Mouse (Mus musculus): ENCODE measurements around the gene Socs3.

Gene Socs3

DNA sequence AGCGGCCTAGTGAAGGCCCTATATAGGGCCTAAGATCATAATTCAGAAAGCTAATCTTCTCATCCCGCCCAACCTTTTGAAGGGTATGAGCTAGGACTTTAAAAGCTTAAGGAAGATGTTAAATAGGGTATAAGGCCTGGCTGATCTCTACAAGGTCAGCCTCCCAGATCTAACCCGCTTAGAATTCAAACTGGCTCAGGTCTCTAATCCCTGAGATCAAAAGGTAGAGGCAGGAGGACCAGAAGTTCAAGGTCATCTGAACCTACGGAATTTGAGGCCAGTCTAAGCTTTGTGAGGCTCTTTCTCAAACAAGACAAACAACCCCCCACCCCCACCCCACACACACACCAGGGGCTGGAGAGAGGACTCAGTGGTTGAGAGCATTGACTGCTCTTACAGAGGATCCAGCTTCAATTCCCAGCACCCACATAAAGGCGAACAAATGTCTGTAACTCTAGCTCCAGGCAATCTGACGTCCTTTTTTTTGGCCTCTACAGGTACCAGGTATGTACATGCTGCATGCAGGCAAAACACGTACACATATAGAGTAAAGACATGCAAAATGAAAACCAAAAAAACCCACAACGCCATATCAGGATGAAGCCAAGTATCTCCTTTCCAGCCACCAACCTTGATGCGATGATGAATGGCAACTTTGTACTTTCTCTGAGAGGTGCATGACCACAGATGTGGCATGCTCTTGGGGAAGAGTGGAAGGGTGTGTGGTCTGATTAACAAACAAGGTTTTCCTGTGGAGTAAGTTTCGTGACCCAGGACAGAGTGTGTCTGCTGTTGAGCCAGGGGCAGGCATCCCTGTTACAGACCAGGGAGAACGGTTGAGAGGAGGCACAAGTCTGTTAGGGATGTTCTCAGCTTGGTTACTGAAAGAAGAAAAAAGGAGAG, 3.1 kb upstream of the Socs3 start:
- no peak for DNase-seq (ENCODE audit: low spot score in 2 of 2)

DNA sequence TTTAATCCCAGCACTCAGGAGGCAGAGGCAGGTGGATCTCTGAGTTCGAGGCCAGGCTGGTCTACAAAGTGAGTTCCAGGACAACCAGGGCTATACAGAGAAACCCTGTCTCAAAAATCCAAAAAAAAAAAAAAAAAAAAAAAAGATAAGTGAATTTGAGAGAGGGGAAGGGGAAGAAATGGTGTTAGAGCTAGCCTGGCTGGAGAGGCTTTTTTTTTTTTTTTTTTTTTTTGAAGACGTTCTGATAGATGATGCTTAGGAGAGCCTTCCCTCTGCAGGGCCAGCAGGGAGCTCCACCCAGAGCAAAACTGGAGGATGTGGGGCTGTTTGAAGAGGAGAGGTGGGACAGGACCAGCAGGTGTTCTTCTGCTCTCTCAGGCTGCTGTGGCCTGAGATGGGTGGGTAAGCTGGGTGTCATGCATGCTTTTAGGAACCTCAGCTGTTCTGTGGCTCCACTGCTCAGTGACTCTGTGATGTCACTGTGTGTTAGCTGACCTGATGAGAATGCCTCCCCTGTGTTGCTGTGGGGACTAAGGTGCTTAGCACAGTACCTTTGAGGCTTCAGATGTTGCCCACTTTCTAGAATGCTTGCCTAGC, 1.9 kb upstream of the Socs3 start:
- no peak for DNase-seq (ENCODE audit: low spot score in 2 of 2)

DNA sequence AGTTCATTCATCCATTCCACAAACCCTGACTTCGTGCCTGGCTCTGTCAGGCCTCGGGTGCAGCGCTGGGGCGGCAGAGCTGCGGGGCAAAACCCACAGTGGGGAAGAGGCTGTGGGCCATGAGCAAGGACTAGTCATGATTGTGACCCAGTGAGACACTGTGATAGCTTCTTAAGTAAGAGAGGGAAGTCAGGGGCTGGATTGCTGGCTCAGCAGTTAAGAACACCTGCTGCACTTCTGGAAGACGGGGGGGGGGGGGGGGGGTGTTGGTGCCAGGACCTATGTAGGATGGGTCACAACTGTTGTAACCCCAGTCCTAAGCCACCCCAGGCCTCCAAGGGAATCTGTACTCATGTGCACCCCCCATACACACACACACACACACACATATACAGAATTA, 1.3 kb upstream of the Socs3 start:
- DNase-seq (ENCODE audit: low spot score in 2 of 2), result no peak

DNA sequence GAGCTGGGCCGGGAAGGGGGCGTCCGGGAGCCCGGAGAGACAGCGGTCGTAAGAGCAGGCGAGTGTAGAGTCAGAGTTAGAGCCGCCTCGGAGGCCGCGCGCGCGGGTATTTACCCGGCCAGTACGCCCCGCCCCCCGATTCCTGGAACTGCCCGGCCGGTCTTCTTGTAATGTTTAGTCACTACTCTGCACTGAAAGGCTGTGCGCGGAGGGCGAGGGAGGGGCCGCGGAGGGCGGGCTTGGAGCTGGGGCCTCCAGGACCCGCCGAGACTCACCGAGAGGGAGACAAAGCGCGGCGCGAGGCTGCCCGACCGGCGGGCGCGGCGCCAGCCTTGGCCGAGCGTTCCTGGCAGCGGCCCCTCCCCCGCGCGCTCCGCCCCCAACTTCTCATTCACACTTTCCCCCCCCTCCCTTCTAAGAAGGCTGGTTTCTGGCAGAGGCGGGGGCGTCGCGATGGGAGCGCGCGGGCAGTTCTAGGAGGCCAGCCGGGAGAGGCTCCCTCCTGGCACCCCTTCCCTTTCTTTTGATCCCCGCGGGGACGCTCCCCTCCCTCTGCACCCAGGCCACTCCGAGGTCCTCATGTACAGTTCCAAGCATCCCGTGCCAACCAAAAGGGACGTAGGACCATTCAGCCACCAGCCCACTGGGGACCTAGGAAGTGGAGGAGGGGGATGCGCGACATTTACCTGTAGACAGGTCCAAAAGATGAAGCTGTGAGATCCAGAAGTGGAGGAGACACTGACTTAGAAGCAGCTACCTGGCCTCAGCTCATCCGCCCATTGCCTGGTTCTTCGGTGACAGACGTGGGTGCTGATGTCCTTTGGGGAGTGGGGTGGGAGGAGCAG, 525 bp downstream of the Socs3 start:
- peak; percentile 69 to 86 for DNase-seq (ENCODE audit: low spot score in 2 of 2)

DNA sequence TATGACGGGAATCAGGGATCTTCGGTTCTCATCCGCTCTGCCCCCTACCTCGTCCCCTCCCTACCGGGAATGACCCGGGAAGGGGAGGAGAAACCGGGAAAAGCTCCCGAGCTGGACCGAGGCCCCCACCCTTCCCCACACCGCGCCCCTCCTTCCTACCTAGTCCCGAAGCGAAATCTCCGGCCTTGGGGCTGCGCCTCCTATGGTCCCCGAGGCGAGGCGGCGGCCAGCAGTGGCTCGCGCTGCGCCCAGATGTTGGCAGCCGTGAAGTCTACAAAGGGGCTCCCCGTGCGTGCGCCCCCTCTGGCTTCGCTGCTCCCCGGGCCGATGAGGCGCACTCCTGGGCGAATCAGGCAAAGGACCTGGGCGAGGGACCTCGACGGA, 1.1 kb downstream of the Socs3 start:
- peak in 1 of 2 experiments; percentile 47 for DNase-seq (ENCODE audit: low spot score in 2 of 2)

DNA sequence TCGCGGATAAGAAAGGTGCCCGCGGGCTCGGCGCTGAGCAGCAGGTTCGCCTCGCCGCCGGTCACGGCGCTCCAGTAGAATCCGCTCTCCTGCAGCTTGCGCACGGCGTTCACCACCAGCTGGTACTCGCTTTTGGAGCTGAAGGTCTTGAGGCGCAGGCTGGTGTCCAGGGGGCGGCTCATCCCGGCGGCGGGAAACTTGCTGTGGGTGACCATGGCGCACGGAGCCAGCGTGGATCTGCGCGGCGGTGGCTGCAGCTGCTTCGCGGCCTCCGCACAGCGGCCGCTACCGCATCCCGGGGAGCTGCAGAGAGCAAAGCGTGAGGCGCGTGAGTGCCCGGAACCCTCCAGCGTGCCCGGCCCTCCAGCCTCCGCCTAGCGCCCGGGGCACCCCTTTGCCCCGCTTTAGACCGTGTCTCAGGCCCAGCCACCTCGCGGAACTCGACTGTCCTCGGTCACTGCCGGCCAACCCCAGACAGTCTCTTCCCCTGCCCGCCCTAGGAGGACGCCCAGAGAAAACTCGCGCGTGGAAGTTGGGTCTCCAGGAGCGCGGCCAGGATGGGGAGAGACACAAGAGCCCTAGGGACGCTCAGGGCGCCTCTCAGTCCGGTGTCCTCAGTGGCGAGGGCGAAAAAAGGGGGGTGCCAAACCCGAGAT, 1.7 kb downstream of the Socs3 start:
- peak in 1 of 2 experiments; percentile 43 for DNase-seq (ENCODE audit: low spot score in 2 of 2)

DNA sequence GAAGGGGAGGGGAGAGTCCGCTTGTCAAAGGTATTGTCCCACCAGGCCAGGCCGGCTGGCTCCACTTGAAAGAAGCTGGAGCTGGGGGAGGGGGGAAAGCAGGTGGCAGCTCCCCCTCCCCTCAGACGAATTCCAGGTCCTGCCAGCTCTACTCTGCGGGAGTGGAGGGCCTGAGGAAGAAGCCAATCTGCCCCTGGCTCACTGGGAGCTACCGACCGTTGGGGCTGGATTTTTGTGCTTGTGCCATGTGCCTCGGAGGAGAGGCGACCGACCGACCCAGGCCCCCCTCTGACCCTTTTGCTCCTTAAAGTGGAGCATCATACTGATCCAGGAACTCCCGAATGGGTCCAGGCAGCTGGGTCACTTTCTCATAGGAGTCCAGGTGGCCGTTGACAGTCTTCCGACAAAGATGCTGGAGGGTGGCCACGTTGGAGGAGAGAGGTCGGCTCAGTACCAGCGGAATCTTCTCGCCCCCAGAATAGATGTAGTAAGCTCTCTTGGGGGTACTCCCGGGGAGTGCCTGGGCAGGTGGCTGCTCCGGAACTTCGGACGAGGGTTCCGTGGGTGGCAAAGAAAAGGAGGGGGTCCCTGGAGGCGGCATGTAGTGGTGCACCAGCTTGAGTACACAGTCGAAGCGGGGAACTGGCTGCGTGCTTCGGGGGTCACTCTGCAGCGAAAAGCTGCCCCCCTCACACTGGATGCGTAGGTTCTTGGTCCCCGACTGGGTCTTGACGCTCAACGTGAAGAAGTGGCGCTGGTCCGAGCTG, 2.4 kb downstream of the Socs3 start:
- DNase-seq (ENCODE audit: low spot score in 2 of 2), result no peak

DNA sequence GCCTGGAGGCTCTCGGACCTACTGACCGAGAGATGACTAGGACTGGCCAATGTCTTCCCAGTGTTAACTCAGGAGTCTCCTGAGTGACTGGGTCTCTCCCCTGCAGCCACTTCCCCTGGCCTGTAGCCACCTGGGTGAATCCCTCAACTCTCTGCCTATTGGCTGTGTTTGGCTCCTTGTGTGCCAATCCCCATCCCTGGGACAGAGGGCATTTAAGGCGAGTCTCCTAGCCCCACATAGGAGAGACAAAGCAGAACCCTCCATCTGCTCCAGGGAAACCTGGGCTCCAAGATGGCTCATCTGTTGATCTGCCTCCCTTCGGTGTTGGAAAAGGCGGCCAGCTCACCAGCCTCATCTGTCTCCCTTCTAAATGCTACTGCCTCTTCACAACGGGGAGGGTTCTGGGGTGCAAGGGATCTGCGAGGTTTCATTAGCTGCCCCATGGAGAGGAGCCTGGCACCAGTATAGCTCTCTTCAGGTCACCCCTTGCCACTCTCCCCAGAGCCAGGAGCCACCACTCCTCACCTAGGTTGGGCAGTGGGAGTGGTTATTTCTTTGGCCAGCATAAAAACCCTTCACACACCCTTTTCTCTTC, 3.2 kb downstream of the Socs3 start:
- no peak for DNase-seq (ENCODE audit: low spot score in 2 of 2)

DNA sequence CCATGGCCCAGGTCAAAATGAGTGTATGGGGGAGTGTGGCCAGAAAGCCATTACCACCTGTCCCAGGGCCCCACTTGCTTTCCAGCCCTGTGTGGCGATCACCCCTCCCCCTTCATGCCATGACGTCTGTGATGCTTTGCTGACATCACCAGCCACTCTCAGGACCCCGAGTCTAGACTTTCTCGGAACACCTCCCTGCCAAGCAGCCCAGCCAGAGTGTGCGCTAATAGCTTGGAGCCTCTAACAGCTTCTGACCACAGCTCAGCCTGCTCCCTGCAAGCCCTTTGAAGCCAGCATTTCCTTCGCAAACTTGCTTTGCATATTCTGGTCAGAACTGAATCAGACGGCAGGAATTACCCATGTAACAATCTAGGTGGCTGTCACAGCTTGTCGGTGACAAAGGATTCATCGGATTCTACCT, 4.3 kb downstream of the Socs3 start:
- no peak for DNase-seq (ENCODE audit: low spot score in 2 of 2)

DNA sequence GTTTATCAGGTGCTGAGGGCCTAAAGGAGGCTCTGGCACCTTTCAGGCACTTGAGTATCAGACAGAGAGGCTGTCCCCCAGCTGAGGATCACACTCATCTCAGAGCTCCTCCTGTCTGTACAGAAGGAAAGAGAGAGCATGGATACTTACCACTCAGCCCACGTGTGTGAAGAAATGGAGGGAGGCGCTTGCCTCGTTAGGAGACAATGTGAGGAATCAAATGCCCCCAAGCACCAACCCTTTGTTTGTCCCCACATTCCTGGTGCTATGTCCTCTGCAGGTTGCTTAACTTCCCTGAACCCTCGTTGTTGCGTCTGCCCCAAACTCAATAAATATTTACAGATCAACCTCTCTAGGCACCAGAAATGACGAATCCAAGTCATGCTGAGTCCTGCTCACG, 4.8 kb downstream of the Socs3 start:
- DNase-seq (ENCODE audit: low spot score in 2 of 2), result no peak

DNA sequence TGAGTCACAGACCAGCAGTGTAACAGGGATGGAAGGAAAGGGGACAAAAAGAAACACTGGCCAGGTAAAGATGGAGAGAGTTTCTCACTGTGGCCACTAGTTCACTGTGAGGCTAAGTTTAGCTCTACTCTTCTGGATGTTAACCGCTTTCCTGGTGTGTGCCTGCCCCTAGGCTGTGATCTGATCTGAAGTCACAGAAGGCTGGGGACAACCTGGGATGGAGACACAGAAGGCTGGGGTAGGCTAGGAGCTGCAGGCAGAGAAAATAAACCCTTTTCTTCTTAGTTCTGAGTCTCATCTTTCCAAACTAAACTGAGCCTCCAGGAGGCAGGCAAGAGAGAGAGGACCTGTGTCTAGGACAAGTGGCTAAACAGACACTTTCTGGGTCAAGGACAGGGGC, 5.6 kb downstream of the Socs3 start:
- no peak for DNase-seq (ENCODE audit: low spot score in 2 of 2)

DNA sequence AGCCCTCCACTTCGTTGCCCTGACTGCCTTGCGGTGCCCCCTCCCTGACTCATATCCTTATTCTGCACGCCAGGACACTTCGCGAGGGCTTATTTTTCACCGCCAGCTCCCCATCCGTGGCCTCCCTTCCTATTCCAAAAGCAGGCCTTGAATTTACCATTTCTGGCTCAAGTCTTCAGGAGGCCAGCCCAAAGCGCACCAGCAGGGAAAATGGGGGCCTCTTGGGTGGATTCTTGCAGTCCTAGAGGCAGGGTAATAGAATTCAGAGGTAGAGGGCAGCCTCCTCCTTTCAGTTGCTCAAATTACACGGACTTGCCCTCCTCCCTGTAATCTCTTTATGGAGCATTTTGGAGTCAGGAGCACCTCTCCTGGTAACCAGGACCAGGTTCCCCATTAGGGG, 6.0 kb downstream of the Socs3 start:
- no peak for DNase-seq (ENCODE audit: low spot score in 2 of 2)

DNA sequence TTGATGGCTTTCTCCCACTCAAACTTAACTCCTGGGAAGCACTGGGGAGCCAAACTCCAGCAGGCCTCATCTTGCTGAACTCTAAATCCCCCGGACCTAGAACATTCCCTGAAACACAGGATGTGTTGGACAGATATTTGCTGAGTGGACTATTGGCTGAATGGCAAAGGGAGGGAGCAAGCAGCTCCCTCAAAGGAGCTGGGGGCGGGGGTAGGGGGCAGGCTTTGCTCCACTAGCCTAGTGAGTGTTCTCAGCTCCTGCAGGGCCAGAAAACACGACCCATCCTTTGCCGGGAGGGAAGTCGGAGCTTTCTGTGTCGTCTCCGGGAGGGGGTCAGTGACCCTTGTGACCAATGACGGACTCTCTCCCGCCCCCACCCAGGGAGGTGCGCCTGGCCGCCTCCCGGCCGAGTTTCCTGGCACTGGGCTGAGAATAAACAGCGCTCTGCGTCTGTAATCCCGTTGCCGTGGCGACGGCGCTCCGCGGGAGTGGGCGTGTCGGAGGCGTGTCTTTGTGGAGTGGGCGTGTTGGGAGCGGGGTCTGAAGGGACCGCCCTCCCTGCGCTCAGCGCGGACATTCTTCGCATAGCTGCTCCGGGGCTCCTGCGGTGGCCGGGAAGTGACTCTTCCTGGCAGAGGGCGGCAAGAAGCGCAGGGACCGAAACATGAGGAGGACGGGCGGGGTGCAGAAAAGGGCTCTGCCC, 6.6 kb downstream of the Socs3 start:
- DNase-seq (ENCODE audit: low spot score in 2 of 2), result peak; percentile 80 to 91

DNA sequence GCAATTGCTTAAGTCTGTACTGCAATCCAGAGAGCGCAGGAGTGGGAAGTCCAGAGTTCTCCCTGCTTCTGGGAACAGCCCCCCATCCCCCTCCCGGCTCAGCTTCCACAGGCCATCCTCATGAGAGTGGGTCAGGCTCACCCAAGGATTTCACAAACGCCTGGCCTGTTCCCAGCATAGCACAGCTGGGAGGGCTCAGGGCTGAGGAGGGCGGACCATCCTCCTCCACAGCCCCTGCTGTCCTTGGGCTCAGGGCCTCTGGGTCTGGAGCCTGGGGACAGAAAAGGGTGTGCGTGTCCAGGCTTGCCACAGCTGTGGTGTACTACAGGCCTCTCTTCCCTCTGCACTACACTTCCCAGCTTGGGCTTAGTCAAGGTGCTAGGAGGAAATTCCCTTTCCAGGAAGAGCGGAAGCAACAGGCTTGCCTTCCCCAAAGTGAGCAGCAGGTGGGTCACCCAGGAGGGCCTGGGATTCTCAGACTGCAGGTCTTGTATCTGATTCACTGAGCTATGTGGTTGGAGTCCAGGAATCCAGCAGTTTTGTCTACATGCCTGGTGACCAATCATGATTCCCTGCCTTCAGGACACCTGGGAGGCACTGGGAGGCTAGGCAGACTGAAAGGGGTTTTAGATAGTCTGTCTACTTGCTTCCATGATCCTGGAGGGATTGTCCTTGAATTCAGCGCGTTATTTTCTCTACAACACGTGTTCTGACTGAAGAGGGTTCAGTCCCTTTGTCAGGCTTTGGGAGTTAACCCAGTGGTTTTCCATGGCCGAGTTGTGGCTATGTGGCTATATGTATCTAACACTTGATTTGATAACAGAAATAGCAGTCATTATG, 7.4 kb downstream of the Socs3 start:
- no peak for DNase-seq (ENCODE audit: low spot score in 2 of 2)

DNA sequence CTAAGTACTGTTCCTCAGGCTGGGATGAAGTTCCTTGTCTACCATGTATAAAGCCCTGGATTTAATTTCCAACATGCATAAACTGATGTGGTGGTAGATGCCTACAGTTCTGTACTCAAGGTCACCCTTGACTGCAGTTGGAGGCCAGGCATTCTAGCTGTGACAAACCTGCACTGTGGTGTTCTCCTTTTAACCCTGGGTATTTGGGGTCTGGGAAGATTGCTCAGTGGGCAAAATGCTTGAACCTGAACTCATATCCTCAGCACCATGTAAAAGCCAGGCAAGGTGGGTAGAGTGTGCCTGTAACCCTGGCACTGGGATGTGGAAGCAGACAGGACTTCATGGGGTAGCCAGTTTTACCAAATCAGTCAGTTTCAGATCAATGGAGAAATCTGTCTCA, 9.2 kb downstream of the Socs3 start:
- DNase-seq (ENCODE audit: low spot score in 2 of 2), result no peak

DNA sequence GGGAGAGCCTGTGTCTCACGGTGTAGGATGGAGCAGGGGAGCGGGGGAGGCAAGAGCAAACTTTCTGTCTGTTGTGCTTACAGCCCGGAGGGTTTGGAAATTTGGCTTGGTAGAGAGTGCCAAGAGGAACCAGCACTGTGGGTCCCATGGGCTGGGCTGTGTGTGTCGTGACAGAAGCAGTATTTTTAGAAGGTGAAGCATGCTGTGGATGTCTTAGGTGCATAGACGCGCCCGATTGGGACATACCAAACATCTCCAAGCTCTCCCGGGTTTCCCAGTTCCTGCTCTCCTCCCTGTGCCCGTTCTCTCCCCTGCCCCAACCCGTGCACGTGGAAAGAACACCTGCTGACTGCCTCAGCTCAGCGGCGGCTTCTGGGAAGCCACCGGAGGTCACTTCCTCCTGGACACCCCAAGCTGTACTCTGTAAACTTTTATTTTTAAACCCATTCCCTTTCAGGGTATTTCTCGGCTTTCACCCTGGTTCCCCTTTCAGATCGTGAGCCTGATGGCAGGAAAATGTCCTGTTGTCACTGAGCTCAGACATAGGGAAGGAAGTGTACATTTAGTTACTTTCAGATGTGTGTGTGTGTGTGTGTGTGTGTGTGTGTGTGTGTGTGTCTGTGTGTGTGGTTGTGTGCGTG, 10.0 kb downstream of the Socs3 start:
- DNase-seq (ENCODE audit: low spot score in 2 of 2), result no peak

DNA sequence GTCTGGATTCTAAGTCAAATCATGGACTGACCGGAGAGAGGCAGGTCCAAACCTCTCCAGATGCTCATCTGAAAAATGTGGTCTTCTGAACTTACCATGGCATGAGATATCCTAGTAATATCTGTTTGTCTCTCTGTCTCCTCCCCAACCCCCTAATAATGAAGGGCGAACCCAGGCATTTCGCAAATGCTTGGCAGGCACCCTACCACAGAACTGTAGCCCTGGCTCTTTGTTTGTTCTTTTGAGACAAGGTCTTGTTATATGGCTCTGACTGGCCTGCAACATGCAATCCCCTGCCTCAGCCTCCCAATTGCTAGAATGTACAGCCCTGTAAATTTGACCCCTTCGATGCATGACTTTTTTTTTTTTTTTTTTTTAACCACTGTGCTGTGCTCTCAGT, 10.7 kb downstream of the Socs3 start:
- no peak for DNase-seq (ENCODE audit: low spot score in 2 of 2)

DNA sequence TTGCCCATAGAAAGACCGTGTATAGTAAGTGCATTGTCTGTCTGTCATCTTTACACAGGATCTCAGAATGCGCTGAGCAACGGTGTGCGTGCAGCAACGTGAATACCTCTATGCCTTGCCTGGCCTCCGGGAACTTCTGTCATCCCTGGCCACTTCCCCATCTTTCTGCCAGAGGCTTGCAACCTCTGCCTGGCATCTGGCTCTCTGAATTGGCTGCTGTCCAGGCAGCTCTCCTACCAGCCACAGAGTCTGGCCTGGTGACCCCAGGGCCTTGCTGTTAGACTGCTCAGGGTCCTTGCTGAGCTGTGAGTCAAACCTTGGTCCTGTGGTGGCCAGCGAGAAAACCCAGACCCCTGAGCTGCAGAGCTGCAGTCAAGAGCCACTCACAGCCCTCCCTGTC, 11.7 kb downstream of the Socs3 start:
- DNase-seq (ENCODE audit: low spot score in 2 of 2), result no peak

DNA sequence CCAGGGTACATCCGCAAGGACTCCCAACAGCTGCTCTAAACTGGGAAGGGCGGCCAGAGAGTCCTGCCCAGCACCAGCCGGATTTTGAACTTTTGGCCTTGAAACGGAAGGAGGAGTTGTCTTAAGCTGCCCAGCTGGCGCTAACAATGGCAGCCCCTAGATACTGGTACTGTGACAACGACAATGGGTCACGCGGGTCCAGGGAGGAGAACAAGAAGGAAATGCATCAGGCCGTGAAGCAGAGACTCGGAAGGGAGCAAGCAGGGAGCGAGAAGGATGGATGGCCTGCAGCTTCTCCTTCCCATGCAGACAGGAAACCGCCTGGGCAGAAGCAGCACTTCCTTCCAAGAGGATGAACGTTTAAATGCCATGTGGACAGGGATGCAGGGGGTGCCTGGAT, 14.2 kb downstream of the Socs3 start:
- no peak for DNase-seq (ENCODE audit: low spot score in 2 of 2)

Data from spleen, postnatal 10 days (tissue).